Mouse (Mus musculus) CD8-positive naive resting alpha-beta T cell, adult 2 months (primary cell): ENCODE measurements around the gene Mgat3.

Experiments used
- DNase-seq, 2 experiments: peaks; one replicate each; pipeline ENCODE4 v3.0.0; 2022; ENCODE audit warnings: low read depth in 2 of 2, low spot score in 2 of 2

Mgat3 gene

GRCm38 (mm10) chr15:80258240-80259170 is 85.0 kb downstream of the Mgat3 start:
- DNase-seq: no peak

GRCm38 (mm10) chr15:80259406-80260045 is 86.0 kb downstream of the Mgat3 start:
- no peak for DNase-seq

GRCm38 (mm10) chr15:80260677-80261076 is 87.2 kb downstream of the Mgat3 start:
- DNase-seq: peak; percentile 70 to 79

GRCm38 (mm10) chr15:80261100-80261499 is 87.6 kb downstream of the Mgat3 start:
- DNase-seq: no peak

- peak; percentile 84 to 85 for DNase-seq
Measured at GRCm38 (mm10) chr15:80263610-80264575, 90.4 kb downstream of the Mgat3 start, which contains the start of gene Rps19bp1. Gene Rps19bp1 (minus strand): TSS chr15:80264315.
